Mouse (Mus musculus): ENCODE measurements at regions not wholly inside any gene's neighbourhood (a gene's known extent, or its start where the extent isn't known, plus 50 kb on each side); places are given as distances from the start of the nearest gene placed in this dataset.
A peak's percentile ranks its signal among the peaks of the same experiment; 100 is the strongest.

DNA sequence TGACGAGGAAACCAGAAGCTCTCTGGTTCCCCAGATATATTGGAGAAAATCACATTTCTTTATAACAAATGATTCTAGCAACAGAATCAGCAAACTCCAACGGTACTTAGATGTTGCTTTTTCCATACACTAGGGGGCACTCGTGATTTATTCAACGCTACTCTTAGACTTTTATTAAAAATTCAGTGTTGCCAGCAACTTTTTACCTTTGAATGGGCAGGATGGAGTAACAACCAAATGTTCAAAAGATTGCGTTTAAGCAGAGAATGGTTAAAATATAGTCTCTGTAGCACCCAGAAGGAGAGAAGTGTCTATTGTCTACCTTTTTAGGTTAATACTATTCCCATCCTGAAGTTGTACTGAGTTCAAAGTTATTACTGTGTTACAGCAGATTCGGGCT lies 715.4 kb upstream of the Cblb start:
- peak; percentile 14 for DNase-seq (ENCODE audit: low read depth, low spot score)

DNA sequence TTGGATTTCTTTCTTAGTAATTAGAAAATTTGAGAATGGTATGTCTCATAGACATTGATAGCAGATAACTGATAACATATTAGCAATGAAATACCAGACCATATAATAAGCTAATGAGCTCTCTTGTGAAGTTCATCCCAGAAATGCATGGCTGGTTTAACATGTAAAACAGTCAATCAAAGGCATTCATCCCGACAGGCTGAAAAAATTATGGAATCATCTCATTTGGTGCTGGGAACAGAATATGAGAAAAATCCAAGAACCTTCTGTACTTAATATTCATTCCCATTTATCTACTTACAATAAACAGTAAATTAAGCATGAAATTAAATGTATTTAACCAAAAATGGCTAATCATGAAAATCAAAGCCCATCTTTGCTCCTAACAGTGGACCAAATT lies 698.8 kb upstream of the Cblb start:
- no peak for DNase-seq (ENCODE audit: low read depth, low spot score)

DNA sequence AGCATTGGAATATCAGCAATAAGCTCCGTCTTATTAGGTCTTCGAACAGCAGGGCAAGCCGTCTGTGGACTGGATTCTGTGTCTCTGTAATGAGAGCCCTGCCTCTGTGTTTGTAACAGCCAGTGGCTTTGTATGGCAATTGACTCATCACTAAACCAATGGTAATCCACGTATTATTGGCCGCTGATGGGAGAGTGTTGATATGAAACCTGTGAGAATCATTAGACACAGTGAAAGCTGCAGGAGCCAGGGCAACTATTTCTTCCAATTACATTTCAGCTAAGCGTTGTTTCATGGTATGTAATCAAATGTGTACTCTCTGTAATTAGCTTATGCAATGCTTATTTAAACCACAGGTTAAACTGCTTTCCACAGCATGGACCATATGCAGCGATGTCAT lies 696.1 kb upstream of the Cblb start:
- no peak for DNase-seq (ENCODE audit: low read depth, low spot score)

DNA sequence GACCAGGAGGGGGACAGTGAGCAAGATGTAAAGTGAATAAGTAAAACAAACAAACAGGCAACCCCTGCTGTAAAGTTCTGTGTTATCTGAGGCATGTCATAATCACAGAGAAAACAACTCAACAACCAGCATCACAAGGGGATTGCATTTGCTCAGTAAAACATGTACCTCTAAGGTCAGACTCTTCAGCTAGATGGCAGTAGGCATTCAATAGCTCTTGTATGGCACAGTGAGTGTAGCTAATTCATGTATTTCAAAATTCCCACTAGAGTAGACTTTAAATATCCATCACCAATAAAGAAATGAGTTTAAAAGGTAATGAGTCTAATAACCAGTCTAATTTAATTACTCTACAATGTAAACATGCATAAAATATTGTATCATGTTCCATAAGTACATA lies 683.9 kb upstream of the Cblb start:
- no peak for DNase-seq (ENCODE audit: low read depth, low spot score)

DNA sequence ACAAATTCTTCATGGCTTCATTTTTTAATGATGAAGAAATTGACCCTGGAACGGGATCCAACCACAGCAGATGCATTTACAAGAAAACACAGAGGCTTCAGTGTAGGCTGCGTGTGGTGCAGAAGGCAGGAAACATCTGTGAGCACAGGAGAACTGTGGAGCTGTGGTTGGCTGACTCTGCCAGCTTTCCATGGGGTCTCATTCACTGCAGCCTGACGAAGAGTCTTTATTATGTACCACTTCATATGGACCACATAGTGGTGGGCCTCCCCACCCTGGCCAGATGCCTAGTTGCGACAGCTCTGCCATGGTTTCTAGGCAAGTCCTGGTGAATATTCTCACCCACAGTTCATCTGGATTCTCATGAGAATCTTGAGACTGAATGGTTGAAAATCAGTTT lies 678.9 kb upstream of the Cblb start:
- no peak for DNase-seq (ENCODE audit: low read depth, low spot score)

DNA sequence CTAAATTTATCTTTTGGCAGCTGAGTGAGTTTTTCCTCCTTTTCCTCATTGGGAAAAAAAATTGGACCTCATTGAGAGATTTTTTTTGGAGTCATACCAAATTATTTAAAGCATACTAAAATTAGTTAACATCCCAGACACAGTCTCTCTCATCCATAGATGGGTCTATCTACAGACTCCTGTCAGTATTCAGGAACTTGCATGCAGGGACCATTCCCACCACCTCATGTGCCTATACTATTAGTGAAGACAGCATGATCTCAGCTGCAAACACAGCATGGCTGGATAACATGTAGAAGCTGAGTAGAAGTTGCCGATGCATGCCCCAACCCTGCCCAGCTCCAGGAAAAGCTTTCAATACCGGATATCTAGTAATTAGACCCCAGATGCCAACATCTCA lies 677.2 kb upstream of the Cblb start:
- no peak for DNase-seq (ENCODE audit: low read depth, low spot score)

DNA sequence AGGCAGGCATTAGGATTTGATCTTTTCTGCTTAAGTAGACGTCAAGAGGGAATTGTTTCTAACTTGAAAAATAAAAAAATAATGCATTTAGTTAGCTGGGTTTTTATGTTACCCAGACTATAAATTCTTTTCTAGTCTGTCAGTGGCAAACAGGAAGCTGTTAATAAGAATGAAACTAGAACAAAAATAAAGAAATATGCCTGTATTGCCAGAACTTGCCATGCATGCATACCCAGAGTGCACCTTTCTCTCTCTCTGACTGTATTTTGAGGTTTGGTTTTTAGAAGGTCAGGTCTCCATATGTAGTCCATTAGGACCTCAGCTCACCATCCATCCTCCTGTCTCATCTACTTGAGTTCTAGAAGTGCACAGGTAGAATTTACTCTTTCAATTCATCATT lies 661.0 kb upstream of the Cblb start:
- no peak for DNase-seq (ENCODE audit: low read depth, low spot score)

DNA sequence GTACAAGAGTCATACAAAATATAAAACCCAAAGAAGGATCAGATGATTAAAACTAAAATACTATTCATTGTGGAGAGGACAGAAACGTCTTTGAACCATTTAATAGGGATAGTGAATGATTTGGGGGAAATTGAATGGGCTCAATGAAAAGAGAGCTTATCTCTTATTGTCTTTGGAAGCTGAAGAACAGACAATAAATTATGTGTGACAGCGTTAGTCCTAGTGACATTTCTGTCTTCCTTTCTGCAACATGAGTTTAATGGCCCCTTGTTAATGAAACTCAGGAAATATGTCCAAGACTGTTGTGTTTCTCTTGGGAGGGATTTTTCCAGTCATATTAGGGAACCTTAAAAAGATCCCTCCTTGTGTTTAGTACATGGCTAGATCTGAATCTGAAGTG lies 644.6 kb upstream of the Cblb start:
- DNase-seq (ENCODE audit: low read depth, low spot score), result no peak

DNA sequence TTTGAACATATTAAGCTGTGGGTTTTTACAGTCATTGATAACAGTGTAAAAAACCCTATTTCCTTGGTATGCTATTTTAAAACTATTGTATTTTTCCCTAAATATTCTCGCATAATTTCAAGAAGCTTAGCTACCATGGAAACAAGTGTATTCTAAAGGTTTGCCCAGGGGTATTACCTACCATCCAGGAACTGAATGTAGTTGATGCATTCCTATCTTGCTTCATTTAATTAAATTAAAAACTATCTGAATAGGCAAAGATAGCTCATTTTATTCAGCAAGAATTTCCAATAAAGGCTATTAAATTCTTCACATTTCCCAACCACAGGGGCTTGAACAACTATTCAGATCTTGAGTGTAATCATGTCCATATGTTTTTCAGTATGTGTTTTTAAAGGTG lies 643.5 kb upstream of the Cblb start:
- no peak for DNase-seq (ENCODE audit: low read depth, low spot score)

DNA sequence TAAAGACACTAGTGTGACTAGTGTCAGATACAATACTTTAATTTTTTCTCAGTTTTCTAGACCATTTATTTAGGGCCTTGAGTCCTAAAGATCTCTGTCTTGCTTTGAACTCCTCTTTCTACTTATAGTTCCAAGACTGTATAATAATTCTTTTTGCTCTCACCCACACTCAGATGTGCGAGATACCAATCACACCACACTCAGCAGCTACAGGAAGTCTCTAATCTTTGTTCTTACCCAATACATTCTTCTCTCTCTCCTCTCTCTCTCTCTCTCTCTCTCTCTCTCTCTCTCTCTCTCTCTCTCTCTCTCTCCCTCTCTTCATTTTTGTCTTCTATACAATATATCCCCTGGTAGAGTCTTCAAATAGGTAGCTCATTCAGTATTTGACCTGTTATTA lies 637.2 kb upstream of the Cblb start:
- DNase-seq (ENCODE audit: low read depth, low spot score), result no peak
